Mouse (Mus musculus): ENCODE results near the gene Tgoln1.

The Tgoln1 gene

DNA sequence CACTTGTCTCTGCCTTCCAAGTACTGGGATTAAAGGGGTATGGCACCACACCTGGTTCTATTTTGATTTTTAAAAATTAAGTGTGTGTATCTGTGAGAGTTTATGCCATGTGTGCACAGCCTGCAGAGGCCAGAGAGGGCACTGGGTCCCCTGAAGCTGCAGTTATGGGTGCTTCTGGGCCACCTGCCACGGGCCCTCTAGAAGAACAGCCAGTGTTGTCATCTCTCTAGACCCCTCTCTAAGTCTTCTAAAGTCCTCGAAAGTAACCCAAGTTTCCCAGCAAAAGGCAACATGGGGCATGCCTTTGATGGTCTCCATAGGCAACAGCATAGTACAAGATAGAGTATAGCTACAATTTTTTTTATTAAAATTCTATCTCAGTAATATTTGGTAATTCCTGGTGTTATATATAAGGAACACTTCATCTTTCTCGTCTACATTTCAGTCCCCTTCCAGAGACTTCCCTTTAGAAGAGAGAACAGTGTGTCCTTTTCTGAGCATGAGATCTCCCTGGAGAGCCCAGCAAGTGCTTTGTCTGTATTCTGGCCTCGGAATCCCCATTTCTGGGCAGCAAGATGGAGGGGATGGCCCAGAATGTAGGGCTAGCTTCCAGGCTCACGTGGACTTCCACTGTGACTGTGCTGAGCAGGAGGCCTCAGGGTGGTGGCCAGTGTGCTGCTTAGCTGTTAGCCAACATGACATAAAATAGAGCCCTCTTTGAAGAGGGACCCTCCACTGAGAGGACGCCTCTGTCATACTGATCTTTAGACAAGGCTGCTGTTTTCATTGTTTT, 23.6 kb downstream of the Tgoln1 start:
- peak; percentile 36 for DNase-seq

DNA sequence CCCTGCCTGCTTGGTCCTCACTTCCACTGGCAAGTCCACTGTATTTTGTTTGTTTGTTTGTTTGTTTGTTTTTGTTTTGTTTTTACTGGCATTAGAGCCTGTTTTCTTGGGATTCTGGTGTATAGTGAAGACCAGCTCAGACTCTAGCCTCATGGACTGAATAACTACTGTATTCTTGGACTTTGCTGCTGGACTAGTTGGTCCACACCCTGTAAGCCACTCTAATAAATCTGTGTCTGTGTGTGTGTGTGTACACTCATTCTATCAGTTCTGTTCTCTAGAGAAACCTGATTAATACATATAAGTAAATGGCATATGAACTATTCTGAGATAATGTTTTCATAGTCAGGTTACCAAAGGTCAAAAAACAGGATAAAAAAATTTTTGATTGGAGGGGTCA, 26.7 kb downstream of the Tgoln1 start:
- DNase-seq: no peak

DNA sequence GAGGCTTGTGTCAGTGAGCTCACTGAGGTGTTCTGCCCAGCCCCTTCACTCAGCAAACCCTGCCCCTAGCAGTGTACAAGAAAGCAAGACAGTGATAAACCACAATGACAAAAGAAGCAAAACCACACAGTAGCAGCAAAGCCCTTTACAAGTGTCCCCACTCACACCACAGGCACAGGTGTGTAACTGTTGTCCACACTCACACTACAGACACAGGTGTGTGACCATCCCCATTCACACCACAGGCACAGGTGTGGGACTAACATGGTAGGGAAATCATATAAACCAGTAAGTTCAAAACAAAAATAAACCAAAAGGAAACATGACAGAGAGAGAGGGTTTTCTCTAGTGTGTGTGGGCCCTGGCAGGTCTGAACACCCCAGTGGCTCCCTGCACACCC, 28.5 kb downstream of the Tgoln1 start:
- no peak for DNase-seq

DNA sequence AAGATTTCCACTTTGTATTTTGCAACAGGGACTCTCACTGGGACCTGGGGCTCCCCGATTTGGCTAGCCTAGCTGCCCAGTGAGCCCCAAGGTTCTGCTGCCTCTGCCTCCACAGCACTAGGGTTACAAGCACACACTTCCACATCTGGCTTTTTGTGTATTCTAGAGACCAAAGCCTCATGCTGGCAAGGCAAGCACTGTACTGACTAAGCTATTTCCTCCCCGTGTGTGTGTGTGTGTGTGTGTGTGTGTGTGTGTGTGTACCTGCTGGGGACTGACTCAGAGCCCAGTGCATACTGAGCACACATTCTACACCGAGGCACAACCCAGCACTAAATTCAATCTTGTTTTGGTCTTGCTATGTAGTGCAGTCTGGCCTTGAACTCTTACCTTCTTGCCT, 30.1 kb downstream of the Tgoln1 start:
- no peak for DNase-seq

DNA sequence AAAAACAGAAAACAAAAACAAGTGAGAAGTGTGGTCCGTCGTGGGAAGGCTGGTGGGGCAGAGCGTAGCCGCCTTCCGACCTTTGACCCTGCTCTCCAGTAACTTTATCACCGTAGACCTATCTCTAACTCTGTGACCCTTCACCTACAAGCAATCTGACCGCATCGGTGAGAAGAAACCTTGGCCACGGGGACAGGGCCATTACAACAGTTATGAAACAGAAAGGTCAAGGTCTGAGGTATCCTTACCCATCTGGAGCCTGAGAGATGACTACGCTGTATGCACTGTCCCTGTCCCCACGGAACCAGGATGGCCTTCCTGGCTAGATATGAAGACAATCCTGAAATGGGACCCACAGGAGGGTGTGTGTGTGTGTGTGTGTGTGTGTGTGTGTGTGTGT, 32.6 kb downstream of the Tgoln1 start:
- DNase-seq: no peak

DNA sequence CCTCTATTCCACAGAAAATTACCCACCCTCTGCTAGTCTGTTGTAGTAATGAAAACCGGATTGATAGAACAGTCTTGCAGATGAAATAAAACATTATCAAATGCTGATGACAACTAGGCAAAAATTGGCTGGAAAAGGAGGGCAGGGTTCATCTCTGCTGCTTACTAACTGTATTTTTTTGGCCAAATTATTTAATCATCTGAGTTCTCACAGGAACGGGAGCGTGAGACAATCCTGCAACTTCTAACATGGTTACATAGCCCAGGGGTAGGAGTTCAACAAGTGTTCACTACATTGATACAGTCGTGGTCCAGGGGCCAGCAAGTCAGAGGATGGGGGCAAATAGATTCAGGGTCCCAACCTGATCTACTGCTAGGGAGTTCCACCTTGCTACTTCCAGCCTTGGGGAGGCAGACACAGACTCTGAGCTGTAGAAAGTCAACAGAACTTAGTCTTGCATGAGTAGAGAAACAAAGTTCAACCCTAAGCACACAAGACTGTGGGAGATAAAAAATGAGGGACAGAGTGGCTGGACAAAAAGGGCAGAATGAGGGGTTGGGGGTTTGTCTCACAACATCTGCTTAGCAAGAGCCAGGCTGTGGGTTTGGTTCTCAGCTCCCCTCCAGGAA, 33.5 kb downstream of the Tgoln1 start:
- DNase-seq: no peak

DNA sequence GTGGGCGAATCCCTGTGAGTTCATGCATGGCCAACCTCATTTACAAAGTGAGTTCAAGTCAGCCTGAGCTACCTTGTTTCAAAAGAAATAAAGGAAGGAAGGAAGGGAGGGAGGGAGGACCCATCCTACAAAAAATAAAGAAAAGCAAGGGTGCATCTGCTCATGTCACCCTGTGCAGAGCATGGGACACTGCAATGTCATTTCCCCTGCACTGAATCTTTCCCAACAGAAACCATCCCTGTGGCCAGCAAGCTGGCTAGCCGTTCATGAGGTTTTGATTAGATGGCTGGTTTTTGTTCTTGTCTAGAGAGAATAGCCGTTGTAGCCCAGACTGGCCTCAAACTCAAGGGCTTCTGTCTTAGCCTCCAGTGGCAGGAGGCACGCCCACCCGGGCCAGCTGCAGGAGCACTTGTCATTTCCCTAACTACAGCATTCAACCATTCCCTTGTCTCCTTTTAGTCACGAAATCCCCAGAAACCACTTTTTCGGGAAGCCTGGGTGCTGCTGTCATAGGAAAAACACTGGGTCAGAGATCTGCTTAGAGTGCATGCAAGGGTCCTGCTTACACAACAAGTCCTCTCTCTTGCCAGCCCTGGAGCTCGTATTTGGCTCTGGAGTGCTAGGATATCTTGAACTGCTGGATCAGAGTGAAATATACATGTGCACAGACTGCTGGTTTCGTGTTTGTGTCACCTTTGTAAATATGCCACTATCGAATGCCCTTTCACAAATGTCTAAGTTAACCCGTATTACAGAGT, 35.0 kb downstream of the Tgoln1 start:
- no peak for DNase-seq

DNA sequence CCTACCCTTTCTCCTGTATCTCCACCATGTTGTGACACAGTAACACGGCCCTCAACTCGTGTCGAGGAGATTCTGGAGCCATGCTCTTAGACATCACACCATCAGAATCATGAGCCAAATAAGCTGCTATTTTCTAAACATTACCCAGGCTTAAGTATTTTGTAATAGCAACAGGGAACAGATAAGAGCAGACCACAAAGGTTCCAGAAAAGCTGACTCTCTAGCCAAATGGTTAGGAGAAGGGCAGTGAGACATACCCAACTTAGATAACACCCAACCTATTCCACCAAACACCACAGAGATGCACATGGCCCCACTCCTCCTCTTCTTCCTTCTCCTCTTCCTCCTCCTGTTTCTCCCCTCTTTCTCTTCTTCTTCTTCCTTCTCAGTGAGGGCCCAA, 40.8 kb downstream of the Tgoln1 start:
- no peak for DNase-seq

DNA sequence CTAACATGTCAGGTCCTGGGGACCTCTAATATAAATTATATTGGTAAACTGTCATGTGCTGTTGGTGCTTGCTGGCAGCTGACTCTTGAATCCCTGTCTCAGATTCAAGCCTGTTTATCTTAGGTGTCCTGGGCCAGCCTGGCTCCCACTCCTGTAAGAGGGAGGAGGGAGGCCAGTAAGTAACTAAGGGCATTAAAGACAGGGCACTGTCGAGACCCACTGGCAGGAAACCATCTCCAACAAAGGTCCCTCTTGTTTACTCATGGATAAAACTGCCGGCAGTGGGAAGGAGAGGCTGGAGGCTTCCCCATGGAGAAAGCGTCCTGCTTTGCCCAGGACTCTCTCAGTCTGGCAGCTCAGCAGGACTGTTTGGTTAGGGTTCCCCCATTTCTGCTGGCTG, 45.0 kb downstream of the Tgoln1 start:
- DNase-seq: no peak

DNA sequence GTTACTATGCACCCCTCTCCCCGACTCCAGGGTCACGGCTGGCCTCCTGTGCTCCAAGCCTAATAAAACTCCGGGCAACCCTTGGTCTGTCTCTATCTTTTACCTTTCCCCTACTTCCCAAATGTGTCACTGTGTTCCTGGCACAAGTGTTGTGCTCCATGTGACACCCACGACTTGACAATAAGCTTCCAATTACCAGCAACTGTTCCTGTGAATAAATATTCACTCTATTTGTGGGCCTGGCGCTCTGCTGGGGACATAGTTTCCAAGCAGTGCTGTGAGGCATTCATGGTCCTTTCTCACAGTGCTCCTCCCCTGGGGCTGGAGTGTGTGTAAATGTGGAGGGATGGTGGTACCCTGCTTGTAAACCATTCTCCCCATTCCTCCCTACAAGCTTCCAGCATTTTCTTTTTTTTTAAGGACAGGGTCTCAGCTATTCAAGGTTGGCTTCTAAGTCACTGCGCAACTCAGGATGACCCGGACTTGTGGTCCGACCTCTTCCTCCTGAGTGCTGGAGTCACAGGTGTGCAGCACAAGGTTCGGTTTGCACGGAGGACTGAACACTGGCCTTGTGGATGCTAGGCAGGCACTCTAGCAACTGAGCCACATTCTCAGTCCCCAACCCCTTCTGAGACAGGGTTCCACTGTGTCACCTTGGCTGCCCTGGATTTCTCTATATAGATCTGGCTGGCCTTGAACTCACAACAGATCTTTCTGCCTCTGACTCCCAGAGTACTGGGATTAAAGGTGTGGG, 46.0 kb downstream of the Tgoln1 start:
- no peak for DNase-seq

DNA sequence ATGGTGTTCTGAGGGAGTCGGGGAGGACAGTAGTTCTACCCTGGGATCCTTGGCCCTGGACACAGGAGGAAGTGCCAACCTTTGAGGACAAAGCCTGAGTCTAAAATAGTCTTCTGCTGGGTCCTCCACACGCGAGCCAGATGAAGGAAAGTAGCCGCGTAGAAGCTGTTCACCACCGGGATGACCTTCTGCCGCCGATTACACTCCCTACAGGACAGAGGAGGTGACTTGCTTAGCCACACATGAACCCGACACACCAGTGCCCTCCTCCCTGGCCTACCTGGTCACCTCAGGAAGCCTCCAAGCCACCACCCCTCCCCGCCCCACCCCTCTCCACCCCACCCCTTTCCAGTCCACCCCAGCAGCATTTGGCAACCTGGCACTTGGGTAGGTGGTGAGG, 48.1 kb downstream of the Tgoln1 start:
- DNase-seq: no peak

DNA sequence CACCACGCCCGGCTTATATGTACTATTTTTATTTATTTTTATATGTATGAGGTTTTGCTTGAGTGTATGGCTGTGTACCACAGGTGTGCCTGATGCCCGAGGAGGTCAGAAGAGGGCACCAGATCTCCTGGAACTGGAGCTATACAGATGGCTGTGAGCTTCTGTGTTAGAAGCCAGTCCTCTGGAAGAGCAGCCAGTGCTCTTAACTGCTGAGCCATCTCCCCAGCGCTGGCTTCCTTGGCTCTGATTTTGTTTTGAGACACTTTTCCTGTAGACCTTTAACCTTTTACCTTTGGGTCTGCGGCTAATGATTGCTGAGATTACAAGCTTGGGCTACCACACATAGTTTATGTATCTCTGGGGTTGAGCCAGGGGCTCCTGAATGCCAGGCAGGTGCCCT, 49.3 kb downstream of the Tgoln1 start:
- no peak for DNase-seq

DNA sequence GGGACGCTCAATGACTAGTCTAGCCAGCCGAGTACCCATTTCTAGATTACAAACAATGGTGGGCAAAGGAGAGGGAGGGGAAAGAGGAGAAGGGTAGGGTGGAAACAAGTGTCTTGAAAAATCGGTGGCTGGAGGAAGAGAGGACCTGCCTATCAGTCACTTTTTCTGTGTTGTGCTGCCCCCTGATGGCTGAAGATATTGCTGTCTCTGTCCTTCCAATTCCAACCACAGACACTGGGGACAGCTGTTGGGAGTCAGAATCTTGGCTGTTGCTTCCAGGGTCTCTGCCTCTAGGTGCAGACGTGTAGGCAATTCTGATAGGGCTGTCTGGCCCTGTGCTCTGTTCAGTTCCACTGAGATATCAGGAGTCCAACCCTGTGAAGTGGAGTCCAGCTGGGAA, 50.8 kb downstream of the Tgoln1 start:
- DNase-seq: peak; percentile 77

DNA sequence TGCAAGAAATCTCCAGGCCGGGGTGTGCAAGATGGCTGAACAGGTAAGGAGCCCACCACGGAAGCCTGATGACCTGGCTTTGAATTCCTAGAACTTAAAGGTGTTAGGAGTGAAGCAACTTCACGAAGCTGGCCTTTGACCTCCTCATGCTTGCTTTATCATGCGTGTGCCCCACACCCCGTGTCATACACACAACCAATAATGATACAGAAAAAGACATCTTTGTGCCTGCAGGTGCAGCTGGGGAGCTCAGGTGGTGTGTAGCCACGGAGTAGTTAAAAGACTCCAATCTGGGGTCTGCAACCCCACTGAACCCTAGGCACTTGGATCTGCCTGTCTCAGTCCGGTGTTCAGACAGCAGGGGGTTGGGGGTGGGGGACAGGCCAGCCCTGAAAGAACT, 51.3 kb downstream of the Tgoln1 start:
- DNase-seq: no peak

DNA sequence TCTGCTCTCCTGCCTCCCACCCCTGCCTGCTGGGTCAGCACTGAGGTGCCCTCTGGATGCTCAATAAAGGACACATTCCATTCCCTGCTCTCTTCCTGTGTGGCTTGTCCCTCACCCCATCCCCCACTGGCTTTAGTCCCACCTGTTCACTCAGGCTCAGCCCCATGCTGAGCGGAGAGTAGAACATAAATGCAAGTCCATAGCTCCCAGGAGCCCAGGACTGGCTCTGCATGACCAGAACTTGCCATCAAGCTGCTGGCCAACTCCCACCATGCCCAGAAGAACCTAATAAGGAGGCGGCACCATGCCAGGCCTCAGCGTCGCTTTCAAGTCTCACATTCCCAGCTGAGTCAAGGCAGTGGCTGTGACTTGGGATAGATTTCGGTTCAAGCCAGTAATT, 53.9 kb downstream of the Tgoln1 start:
- DNase-seq: no peak

DNA sequence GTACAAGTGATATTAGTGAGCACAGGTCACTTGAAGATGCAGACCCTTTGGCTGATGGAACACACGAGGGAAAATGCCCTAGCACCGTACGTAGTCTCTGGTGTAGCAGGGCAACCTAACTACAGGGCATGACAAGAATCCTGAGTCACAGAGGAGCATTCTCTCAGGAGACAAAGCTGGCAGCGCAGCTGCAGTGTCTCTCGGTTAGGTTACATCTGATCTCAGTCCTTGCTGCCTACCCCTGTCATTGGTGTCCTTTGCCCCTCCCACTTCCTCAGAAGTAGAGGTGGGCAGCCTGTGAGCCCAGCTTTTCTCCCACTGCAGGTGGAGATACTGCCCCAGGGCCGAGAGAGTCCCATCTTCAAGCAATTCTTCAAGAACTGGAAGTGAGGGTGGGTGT, 54.3 kb downstream of the Tgoln1 start:
- no peak for DNase-seq

DNA sequence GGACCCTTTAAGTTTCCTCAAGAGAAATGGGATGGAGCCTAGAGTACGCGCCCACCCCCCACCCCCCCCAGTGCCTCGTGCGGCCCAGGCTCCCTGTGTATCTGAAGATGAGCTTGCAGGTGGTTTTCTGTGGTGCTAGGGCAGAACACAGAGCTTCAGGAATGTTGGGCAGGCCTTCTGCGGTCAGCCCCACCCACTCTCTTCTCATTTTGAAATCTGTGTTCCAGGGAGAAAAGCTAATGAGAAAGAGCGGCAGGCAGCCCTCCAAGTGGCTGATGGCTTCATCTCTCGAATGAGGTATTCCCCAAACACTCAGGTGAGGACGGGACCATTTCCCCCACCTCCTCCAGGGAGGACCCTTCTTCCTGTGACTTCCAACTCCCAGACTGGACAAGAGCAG, 56.0 kb downstream of the Tgoln1 start:
- DNase-seq: no peak
